ENCODE assay signal across 7 mouse cellular contexts in genomic region chr8:111056158-111056663, GRCm38 (mm10). TPM values are rescaled to one million over a fixed set of nuclear protein-coding genes. Genes with fewer than 3 reads are reported as not detected.
DNase-seq lines count a peak whose midpoint lies in the region; ATAC-seq lines count a peak whose summit lies in the region.

Gene Exosc6 (plus strand): TSS chr8:111056339.

- intact Hi-C loops in gastrocnemius, postnatal 36 days (cut with DNase I) = no loop called here
- intact Hi-C loops in left cerebral cortex, postnatal 36 days (cut with DNase I) = no loop called here

- peak; percentile 91 for ATAC-seq in intestine, embryonic 16.5 days
- peak; percentile 93 for ATAC-seq in midbrain, embryonic 11.5 days (ENCODE audit: low FRiP score)

- H3K9ac ChIP-seq in intestine, embryonic 16.5 days (ENCODE audit: low read depth, low read length) = peak within 1 kb of the TSS; percentile 96
- H3K9ac ChIP-seq in midbrain, embryonic 11.5 days (ENCODE audit: low read length) = peak within 1 kb of the TSS; percentile 90

- peaks cover 34% of the 10 kb centered on the region for H3K36me3 ChIP-seq in intestine, embryonic 16.5 days (ENCODE audit: control insufficient read depth, insufficient read depth, low read length)
- H3K36me3 ChIP-seq in midbrain, embryonic 11.5 days (ENCODE audit: control insufficient read depth, insufficient read depth, low read length) = peaks cover 31% of the 10 kb centered on the region

- H3K27ac ChIP-seq in intestine, embryonic 16.5 days (ENCODE audit: low read length) = peak within 1 kb of the TSS; percentile 92
- H3K27ac ChIP-seq in midbrain, embryonic 11.5 days (ENCODE audit: low read depth, low read length) = peak within 1 kb of the TSS; percentile 20; the same call in 1 of the 2 replicates

- DNase-seq in adrenal gland, adult 18-20 months (ENCODE audit: low spot score in 2 of 2) = peak; percentile 85 to 89
- peak; percentile 97 for DNase-seq in embryo, embryonic 11 days
- DNase-seq in gastrocnemius, postnatal 36 days = peak; percentile 85 to 86
- DNase-seq in left cerebral cortex, postnatal 36 days (ENCODE audit: low spot score in 2 of 2) = peak; percentile 91 to 94
- peak; percentile 98 for DNase-seq in midbrain, embryonic 11.5 days (ENCODE audit: low spot score, missing footprints)
- peak; percentile 87 for DNase-seq in skeletal muscle tissue, adult 2 months (ENCODE audit: low read depth, low spot score)

- no peaks in the 10 kb centered on the region for H3K27me3 ChIP-seq in intestine, embryonic 16.5 days (replicated peaks; ENCODE audit: control insufficient read depth, insufficient read depth, low read length)
- no peaks in the 10 kb centered on the region for H3K27me3 ChIP-seq in midbrain, embryonic 11.5 days (ENCODE audit: control insufficient read depth, insufficient read depth, low read length)

- WGBS in intestine, embryonic 16.5 days = under 1% methylated on average over 66 of the region's 68 CpGs
- WGBS in midbrain, embryonic 11.5 days = under 1% methylated on average over 62 of the region's 68 CpGs

- H3K4me2 ChIP-seq in intestine, embryonic 16.5 days (ENCODE audit: low read depth, low read length) = peak within 1 kb of the TSS; percentile 89
- H3K4me2 ChIP-seq in midbrain, embryonic 11.5 days = peak within 1 kb of the TSS; percentile 99

- H3K4me3 ChIP-seq in intestine, embryonic 16.5 days (ENCODE audit: low read length) = peak within 1 kb of the TSS; percentile 93
- peak within 1 kb of the TSS; percentile 100 for H3K4me3 ChIP-seq in midbrain, embryonic 11.5 days (ENCODE audit: low read depth, low read length)

- peaks cover 35% of the 10 kb centered on the region for H3K4me1 ChIP-seq in intestine, embryonic 16.5 days (ENCODE audit: control insufficient read depth, insufficient read depth, low read length)
- peaks cover 11% of the 10 kb centered on the region for H3K4me1 ChIP-seq in midbrain, embryonic 11.5 days (ENCODE audit: control insufficient read depth, insufficient read depth, low read length)

- H3K9me3 ChIP-seq in intestine, embryonic 16.5 days (ENCODE audit: control insufficient read depth, low read length) = no peaks in the 10 kb centered on the region
- no peaks in the 10 kb centered on the region for H3K9me3 ChIP-seq in midbrain, embryonic 11.5 days (ENCODE audit: control insufficient read depth, low read length)

RNA-seq across cellular contexts. Expression of gene Exosc6, which starts in this region (rescaled TPM):
- not detected for total RNA-seq in adrenal gland, adult 18-20 months (2021)
- total RNA-seq in gastrocnemius, postnatal 36 days (2021) = not detected
- 7.8 and 11.3 TPM in 2 replicates for polyA plus RNA-seq in intestine, embryonic 16.5 days (2015; fragmentation: Nextera tagmentation; extraction: Ambion mirVana)
- total RNA-seq in left cerebral cortex, postnatal 36 days (2021) = not detected
- polyA plus RNA-seq in midbrain, embryonic 11.5 days (2014; fragmentation: Nextera tagmentation; extraction: Ambion mirVana) = 8.4 and 10.8 TPM in 2 replicates

Comparison
In these comparisons a context has a peak if more than half of its experiments do, and no peak if none do; other contexts are left out.
1. Peak in every context shown above with its lines: DNase-seq, ATAC-seq, H3K4me3 ChIP-seq and H3K27ac ChIP-seq.
2. Peak in DNase-seq in adrenal gland, adult 18-20 months; RNA of the gene not detected or under 1 TPM.
3. Peak in DNase-seq in gastrocnemius, postnatal 36 days; RNA of the gene not detected or under 1 TPM.
4. Peak in DNase-seq in left cerebral cortex, postnatal 36 days; RNA of the gene not detected or under 1 TPM.